Mouse (Mus musculus): ENCODE results near the gene Cdyl.

The Cdyl gene

DNA sequence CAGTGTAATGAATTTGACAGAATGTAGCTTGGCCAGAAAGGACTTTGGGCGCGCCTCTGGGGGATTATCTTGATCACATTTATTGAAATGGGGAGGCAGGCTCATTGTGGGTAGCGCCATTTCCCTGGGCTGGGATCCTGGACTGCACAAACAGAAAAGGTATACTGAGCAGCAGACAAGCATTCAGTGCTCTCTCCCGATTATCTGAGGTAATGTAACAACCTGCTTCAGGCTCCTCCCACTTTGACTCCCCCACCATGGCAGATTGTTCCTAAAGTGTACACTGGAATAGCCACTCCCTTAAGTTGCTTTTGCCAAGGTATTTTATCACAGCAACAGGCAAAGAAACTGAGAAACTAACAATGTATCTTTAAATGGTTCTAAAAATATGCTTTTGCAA lies 58.0 kb downstream of the Cdyl start:
- DNase-seq = no peak

DNA sequence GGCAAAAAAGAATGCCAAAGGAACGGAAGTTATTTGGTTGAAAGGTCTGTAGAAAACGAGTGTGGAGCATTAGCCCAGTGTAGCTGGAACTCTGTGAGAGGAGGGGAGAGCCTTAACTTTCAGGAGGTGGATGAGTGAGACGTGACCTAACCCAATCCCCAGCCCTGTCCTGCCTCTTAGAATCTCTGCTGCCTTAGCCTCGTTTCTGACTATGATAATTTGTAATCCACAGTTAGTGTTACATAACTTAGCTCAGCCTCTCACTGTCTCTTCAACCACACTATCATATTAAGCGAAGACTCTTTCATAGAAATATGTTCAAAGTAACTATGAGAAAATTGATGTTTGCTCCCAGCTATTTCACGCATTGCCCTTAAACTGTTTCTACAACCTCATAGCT lies 59.9 kb downstream of the Cdyl start:
- no peak for DNase-seq

DNA sequence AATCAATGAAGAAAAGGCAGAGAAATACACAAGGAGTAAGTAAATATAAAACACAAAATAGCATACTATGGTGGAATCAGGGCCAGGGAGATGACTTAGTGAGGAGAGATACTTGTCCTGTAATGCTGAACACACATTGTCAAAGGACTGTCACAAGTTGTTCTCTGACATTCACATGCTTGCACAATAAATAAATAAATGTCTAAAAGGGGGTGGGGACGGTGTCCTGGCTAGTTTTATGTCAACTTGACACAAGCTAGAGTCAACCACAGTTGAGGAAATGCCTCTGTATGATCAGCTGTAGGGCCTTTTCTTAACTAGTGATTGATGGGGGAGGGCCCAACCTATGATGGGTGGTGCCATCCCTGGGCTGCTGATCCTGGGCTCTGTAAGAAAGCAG lies 63.4 kb downstream of the Cdyl start:
- no peak for DNase-seq

DNA sequence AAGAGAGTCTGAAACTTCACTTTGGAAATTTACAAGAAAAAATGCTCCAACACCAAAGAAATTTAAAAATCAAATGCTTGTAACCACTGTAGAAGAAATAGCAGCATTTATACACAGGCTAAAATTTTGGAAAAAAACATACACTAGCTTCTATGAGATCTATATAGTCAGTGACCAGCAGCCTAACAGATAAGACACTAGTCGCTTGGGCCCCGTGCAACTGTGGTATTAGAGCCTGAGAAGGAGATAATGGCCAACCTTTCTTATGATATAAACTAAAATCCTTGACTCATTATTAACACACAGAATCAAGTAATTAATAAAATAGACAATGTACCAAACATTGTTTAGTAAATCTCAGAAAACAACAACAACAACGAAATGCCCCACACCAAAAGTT lies 66.4 kb downstream of the Cdyl start:
- DNase-seq = no peak

DNA sequence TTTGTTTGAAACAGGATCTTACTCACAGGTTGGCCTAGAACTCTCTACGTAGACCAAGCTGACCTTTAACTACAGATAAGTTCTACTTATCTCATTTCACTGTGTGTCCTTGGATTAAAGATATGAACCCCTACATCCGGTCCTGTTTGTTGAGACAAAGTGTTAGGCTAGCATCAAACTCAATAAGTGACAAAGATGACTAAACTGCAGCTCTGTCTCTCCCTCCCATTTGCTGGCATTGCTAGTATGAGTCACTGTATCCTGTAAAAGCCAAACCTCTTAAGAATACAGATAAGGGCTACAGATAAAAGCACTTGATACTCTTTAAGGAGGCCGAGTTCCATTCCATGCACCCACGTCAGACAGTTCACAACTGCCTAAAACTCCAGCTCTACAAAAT lies 72.5 kb downstream of the Cdyl start:
- DNase-seq = no peak

DNA sequence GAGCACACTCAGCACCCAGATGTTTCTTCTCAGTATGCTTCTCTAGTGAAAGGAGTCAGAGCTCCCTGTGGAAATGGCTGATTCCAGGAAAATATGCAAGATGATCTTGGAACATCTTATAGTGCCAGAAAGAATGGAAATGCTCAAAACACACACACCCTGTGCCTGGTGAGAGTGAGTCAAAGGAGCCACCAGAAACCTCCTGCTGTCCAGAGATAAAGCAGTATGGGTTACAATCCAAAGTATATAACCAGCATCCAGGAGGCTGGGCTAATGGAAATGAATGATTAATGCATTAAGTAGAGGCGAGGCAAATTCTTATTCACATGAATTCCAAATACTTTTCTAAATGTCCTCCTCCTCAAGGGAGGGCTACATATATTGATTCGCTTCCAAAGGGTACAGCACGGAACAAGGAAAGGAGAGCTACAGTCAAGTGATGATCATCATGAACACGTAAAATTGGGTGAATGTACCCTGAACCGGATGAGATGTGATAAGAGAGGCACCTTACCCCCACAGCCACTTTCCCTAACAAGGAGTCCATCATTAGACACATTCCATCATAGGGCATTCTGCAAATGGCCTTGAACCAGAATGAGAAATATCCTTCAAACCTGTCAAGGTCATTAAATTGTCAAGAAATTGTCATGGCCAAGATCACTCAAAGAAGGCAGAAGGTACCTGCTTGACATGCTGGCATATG lies 73.4 kb downstream of the Cdyl start:
- DNase-seq = no peak

DNA sequence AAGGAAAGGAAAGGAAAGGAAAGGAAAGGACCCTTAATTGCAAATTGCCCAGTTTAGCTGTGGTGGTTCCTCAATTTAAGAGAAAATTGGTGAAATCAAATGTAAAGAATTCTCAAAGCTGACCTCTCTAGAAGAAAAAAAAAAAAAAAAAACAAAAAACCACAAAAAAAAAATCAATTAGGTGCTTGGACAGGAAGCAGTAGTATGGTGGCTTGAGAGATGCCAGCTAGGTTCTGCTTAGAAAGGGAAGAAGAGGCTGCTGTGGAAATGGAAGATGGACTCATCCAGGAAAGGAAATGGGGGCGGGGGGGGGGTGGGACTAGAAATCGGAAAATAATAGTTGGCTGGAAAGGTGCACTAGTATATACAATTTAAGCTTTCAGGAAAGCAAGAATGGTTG lies 77.9 kb downstream of the Cdyl start:
- no peak for DNase-seq

DNA sequence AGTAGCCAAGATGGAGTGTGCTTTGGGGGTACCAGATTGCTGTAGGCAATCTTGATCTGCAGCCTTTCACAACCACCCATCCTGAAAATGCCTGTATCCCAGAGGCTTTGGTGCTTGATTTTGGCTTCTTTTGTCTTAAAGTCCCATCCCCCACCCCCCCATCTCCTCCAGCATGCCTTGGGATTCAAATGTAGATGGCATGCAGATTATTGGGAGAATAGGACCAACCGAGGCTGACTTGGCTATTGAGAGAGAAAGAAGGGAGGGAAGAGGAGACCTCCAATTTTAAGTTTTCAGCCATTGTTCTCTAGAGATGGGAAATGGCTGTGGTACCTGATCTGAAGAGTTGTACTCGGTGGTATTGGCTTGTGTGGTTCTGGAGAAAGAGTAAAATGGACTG lies 78.6 kb downstream of the Cdyl start:
- no peak for DNase-seq

DNA sequence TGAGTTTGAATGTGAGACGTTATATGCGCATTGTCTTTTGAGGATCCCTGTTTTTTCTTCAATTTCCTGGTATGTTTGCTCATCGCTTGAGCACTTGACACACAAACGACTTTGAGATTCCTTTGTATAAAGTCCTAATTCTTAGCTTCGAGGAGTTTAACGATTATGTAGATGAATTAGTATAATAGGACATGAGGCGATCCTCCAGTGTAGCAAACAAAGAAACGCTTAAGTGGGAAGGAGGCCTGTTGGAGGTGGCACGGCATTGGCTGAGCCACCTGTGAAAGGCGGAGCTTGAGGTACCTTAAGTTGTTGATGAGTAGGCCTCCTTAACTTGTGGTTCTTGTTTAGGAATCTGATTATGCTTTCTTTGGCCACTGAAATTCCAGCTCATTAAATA lies 79.8 kb downstream of the Cdyl start:
- DNase-seq = no peak

DNA sequence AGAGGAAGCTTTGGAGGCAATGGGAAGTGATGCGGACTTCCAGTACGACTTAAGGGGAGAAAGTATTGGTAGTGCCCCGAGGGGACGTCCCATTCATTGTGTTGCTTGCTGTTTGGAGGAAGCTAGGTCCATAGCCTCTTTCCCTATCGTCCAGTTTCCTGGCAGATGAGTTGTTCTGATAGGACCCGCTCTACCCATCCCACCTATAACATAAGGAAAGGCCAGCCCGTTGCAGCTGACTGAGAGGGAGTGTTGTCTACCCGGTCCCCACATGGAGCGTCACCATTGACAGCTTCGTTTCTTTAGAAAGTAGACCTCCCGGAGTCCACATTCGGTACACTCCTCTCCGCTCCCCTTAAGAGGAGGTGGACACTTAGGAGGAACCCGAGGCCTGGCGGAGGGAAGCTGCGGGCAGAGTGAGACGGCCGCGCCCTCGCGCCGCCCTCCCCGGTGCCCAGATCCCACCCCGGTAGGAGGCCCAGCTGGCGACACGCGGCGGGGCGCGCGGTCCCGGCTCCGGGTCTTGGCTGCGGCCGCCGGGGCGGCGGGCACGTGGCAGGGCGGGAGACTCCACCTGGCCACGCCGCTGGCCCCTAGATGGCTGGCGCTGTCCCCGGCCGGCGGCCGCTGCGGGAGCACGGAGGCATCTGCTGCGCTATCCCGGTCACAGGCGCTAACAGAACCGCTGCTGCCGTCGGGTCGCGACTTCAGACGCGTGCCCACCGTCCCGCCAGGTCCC lies 80.8 kb downstream of the Cdyl start:
- DNase-seq = peak; percentile 87

DNA sequence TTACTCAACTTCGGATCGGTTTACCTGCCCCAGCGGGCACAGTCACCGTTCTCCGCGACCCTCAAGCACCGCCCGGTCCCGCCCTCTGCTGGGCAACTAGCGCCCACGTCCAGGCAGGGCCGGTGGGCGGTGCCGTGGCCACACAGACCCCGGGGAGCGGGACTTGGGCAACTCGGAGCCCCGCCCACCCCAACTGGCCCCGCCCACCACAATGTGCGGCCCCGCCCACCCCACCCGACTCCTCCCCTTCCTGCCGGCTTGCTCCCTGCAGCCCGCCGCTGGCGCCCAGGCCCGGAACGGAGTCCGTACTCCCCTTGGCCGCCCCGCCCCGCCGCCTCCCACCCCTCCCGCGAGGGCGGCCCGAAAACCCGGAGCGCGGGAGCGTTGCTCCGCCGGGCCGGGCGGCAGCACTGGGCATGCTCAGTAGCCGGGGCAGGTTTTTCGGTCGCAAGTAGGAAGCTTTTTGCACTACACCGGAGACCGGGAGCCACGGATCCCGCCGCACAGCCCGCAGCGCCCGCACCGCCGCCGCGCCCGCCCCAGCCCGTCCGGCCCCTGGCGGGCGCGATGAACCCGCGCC lies 81.5 kb downstream of the Cdyl start:
- DNase-seq = peak; percentile 97

DNA sequence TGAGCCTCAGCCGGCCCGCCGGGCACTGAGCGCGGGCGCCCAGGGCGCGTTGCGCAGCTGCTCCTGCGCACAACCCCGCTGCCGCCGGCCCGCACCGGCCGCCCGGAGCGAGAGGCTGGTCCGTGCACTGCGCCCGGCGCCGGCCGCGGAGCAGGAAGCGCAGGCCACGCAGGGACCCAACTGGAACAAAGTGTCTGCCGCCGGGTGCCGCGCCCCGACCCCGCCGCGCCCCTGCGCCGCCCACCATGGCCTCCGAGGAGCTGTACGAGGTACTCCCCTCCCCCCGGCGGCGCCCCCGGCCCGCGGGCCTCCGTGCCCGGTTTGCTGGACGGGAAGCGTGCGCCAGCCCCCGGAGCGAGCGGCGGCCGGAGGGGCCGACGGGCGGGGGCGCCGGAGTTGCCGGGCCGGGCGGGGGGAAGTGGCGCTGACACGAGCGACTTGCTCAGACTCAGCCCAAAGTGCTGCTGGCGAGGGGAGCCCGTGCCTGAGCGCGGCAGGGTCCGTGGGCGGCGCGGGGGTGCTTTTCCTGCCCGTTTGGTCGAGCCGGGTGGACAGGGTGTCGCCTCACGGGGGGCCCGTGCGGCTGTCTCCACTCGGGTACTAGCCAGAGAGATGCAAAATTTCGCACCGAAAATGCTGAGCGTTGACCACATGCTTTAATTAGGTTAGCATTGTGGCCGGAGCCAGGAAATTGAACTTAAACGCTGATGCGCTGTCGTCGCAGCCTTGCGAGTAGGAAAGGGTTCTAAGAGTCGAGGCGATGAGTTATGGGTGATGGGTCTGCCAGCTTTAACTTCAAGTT lies 82.2 kb downstream of the Cdyl start:
- peak; percentile 76 for DNase-seq

DNA sequence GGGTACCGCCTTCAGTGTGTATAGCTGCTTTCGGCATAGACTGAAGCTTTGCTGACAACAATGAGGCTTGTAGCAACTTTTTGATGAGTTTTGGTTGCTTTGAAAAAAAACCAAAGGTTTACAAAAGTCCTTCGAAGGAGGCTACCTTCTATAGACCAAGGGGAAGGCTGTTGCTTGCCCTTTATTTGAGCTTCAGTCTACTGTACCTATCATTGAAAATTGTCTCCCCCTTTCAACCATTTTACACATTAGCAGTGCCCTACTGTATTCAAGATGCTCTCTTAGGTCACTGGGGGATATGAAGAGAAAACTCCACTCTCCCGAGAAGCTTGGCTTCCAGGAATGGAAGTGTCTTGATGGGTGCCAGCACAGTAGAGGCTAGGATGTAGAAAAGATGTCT lies 83.1 kb downstream of the Cdyl start:
- no peak for DNase-seq

DNA sequence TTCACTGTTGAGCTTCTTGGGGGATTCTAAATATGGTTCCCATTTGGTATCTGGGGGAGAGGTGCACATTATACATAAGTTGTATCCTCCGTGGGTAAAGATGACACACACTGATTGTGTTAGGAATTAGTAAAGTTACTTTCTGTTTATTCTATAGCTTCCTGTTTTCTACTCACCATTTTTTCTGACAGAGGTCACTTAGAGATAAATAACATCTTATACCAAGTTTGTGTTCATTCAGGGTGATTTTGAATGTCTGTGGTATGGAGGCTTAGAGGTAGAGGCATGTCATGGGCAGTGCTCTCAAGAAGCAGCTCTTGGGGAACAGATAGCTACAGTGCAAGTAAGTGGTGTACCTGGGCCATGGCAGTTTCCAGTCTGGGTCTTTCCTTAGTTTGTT lies 83.6 kb downstream of the Cdyl start:
- no peak for DNase-seq

DNA sequence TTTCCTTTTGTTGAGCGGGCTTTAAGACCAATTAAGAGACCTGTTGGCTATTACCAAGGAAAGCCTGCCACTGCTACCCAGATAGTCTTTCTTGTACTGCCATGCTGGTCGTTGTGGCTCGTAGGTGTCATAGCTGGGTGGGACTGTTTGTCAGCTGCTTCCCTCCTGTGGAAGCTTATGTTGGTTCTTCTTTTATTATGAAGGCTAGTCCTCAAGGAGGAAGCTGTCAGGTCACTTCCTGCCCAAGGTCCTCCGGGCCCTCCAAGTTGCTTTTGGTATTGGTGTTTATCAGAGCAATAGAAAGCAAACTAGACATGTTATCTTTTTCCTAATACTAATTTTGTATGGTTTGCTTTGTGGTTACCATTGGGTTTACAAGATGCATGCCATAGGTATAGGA lies 89.6 kb downstream of the Cdyl start:
- DNase-seq = no peak

DNA sequence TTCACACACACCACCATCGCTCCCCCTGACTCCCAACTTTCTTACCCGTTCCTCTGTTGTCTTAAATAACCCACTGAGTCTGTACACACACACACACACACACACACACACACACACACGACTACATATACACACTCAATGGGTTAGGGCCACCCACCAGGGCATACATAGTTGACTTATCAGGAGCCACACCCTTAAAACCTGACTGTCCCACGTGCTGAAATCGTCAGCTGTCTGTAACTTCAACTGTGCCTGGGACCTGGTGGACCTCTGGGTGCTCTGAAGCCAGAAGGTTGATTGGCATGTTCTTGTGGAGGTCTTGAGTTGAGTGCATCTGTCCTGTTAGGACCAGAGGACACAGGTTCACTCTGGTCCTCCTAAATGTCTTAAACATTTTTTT lies 90.0 kb downstream of the Cdyl start:
- DNase-seq = no peak

DNA sequence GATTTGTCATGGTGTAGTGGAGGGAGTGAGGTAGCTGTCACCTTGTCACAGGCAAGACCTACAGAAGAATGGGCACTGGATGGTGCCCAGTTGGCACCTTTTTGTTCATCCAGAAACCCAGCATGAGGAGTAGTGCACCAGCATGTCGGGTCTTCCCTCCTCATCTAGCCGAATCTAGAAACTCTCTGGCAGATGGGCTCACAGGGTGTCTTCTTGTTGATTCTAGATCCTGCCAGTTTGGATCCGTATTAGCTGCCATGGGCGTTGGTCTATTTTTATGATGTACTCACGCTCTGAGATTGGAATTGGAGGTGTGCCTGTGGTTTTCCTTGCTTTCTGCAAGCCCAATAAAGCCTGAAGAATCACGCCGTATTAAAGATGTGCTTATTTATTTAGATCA lies 92.4 kb downstream of the Cdyl start:
- DNase-seq = no peak

DNA sequence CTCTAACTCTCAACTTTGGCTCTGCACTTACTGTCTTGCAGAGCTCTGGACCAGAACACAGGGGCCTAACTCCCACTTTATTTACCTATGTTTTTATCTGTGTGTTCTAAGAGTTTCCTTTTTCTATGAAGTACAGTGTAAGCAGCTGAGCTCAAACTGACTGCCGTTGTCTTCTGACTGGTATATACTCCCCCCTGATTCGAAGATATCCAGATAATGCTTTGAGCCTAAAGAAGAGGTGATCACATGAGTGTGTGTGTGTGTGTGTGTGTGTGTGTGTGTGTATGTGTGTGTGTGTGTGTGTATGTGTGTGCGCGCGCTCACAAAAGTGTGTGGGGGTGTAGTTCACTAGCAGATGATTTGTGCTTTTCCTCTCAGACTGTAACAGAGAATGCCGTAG lies 95.4 kb downstream of the Cdyl start:
- DNase-seq = no peak

DNA sequence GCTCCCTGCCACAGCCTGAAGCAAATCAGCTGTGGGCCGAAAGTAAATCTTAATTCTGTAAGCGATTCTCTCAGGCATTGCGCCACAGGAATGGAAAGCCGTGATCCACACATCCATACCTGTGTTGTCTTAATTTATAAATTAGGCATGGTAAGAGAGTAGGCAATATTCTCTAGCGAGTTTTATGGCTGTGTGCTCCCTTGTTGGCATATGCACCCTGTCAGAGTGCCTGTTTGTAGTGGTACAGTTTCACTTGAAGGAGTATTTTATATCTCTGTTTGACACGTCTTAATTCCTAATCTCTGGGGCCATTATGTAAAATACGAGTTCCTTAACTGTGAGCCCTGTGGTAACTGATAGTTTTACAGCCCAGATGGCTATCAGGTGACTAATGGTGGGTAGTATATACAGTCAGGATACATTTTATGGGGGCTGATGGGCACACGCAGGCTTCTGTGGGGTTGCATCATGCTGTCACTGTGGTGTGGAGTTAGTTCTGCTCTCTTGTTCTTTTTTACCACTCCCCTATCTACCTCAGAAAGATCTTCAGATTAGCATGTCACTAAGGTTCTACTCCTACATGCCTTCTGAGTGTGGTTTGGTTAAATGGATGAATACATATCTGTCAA lies 96.1 kb downstream of the Cdyl start:
- DNase-seq = no peak

DNA sequence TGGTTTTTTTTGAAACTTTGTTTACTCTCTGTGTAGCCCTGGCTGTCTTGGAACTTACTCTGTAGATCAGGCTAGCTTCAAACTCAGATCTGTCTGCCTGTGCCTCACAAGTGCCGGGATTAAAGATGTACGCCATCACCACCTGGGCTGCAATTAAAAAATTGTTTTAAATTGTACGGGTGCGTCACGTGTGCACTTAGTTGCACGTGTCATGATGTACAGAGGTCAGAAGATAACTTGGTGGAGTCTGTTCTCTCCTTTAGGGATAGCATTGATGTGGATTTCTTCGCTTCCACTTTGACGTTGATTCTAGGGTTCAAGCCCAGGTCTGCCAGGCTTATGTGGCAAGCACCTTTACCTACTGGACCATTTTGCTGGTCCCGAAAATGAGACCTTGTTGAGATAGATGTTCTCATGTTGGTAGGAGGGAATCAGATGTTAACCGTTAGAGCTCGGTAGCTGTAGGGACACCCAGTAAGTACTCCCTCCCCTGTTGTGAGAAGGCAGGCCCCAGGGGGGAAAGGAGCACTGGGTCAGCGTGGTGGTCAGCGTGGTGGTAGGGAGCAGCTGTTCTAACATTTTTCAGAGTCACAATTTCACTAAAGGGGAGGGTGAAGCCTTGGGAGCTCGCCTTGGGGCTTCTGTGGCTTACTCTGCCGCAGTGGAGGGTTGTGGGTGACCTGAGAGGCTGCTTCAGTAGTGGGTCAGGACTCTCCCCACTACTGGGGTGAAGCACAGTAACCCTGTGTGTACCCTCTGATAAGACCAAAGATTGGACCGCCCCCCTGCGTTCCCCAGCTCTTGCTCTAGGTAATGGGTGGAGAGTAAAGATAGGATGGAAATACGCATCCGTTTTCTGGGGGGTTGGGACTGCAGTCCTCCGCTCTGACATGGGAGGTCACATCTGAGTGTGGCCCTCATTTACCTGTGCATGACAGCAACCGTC lies 97.0 kb downstream of the Cdyl start:
- peak; percentile 22 for DNase-seq

DNA sequence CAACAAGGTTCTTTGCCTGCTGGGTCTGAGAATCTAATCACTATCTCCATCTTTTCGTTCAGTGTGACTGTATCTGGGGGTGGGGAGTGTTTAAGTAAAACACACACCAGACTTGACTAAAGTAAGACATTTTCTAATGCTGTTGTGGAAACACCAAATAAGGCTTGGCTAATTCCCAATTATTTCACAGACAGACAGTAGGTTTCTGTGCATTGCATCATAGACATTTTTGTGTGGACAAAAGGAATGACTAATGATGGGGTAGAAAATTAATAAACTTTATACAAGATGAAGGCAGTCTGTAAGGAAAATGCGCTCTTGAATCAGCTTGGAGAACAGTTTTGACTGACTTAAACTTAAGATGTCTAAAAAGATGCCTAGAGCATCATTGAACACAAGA lies 100.7 kb downstream of the Cdyl start:
- DNase-seq = no peak

DNA sequence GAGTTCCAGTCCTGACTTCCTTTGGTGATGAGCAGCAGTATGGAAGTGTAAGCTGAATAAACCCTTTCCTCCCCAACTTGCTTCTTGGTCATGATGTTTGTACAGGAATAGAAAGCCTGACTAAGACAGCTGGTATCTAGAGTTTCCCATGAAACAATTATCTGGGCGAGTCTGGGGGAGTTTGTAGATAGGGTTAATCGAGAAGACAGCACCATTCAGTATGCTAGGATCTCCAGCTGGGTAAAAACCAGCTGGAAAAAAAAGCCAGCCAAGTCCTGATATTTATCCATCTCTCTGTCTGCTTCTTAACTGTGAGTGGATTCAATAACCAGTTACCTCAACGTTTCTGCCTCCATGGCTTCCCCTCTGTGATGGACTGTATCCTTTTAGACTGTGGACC lies 104.9 kb downstream of the Cdyl start:
- DNase-seq = no peak

All from kidney, postnatal 10 days (tissue).